Mouse (Mus musculus) heart, adult 2 months (tissue): ENCODE results near the gene Ntf5. TPM values are rescaled to one million over a fixed set of nuclear protein-coding genes. Genes with fewer than 3 reads are reported as not detected.

Source experiments
- DNase-seq, 2 experiments: peaks; one replicate each; pipeline ENCODE4 v3.0.0; 2021
- H3K27ac ChIP-seq: fragments of 200-600 bp; 2 replicates; pipeline ENCODE4 v1.8.1; 2022
- H3K27me3 ChIP-seq: fragments of 200-500 bp; 2 replicates; pipeline ENCODE4 v1.6.1; 2012; ENCODE audit warnings: mild to moderate bottlenecking, low read length, inconsistent platforms, mixed read lengths; ENCODE audit not compliant: control insufficient read depth, insufficient read depth
- H3K36me3 ChIP-seq: fragments of 200-500 bp; 2 replicates; pipeline ENCODE4 v1.6.1; 2012; ENCODE audit warnings: low read length, inconsistent platforms; ENCODE audit not compliant: control insufficient read depth, insufficient read depth
- H3K4me1 ChIP-seq: fragments of 200-500 bp; 2 replicates; pipeline ENCODE4 v1.6.1; 2011; ENCODE audit warnings: low read length; ENCODE audit not compliant: control insufficient read depth, insufficient read depth
- H3K4me3 ChIP-seq: fragments of 200-600 bp; 2 replicates; pipeline ENCODE4 v1.8.1; 2022
- H3K79me2 ChIP-seq: fragments of 200-500 bp; replicated peaks from 2 replicates; pipeline ENCODE4 v1.6.1; 2012; ENCODE audit warnings: mild to moderate bottlenecking, inconsistent platforms, low read length, moderate library complexity, mixed read lengths; ENCODE audit not compliant: control insufficient read depth, insufficient read depth
- H3K9ac ChIP-seq: fragments of 200-500 bp; 2 replicates; pipeline ENCODE4 v1.6.1; 2012; ENCODE audit warnings: low read depth, mild to moderate bottlenecking, control low read depth, inconsistent platforms, low read length, mixed read lengths
- CTCF ChIP-seq: fragments of 200-600 bp; IDR thresholded peaks from 2 replicates; pipeline ENCODE4 v1.8.1; 2022; ENCODE audit warnings: antibody characterized with exemption, mild to moderate bottlenecking, moderate library complexity
- EP300 ChIP-seq: fragments of 200-500 bp; IDR thresholded peaks from 2 replicates; pipeline ENCODE4 v1.6.1; 2011; ENCODE audit warnings: low read depth, low read length, control low read depth; ENCODE audit not compliant: insufficient read depth
- POLR2A ChIP-seq: fragments of 200-500 bp; IDR thresholded peaks from 2 replicates; pipeline ENCODE4 v1.6.1; 2011; ENCODE audit warnings: mild to moderate bottlenecking, low read depth, low read length, control low read depth; ENCODE audit not compliant: insufficient read depth
- WGBS: fragments of 180-500 bp; shearing (Covaris S2); methylation state at CpG from one replicate; pipeline ENCODE4 v1.1.7; 2018; 5-methylcytosine and 5-hydroxymethylcytosine counted together
- intact Hi-C: fragments of 180-260 bp; cut with DNase I; formaldehyde crosslinking; loops from one replicate; pipeline ENCODE4 v1.15.1; 2025
- polyA plus RNA-seq: library from polyadenylated mRNA; depleted of rRNA; stranded (reverse); fragments of >200 nt; gene quantifications from 2 replicates; pipeline ENCODE4 v1.2.3, GENCODE M21; 2012
- total RNA-seq, 2 experiments: library from RNA; stranded (reverse); gene quantifications; 2 replicates each; pipeline ENCODE4 v1.2.3; 2021

Ntf5 gene
- total and polyA plus RNA-seq, 3 experiments: 0.11 to 0.50 (median 0.43) TPM

DNA sequence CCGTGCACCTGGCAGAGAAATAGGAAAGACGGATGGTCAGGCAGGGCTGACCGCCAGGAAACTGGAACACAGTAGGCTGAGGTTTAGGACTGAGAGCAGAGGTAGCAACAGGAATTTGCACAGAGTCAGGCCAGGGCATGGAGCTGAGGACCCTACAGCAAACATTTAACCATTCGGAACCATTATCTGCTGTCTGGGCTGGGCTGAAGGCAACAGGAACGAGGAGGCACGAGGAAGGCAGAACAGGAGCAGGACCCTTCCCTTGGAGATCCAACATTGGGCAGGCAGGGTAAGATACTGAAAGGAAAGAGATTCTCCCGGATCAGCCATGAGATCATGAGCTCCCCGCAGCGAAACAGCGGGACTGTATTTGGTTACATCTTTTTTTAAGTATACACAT lies 5.7 kb upstream of the Ntf5 start:
- 73% methylated on average over 10 of the region's 10 CpGs for WGBS
- 0 out of 2 replicates have a peak, but pooled peaks cover 3% of the 10 kb centered on the region for H3K4me1 ChIP-seq
- no peak overlapping the region for H3K9ac ChIP-seq
- H3K36me3 ChIP-seq: no peaks in the 10 kb centered on the region
- intact Hi-C loops: loop anchor here (2.0 kb wide), 1 partner anchor 25 kb away; no protein-coding TSS in a partner anchor
- H3K27me3 ChIP-seq: no peaks in the 10 kb centered on the region
- TF ChIP-seq CTCF (no peak), EP300 (no peak), POLR2A (no peak)
- no peak overlapping the region for H3K4me3 ChIP-seq
- H3K27ac ChIP-seq: no peak overlapping the region
- no peaks in the 10 kb centered on the region for H3K79me2 ChIP-seq
- no peak for DNase-seq

DNA sequence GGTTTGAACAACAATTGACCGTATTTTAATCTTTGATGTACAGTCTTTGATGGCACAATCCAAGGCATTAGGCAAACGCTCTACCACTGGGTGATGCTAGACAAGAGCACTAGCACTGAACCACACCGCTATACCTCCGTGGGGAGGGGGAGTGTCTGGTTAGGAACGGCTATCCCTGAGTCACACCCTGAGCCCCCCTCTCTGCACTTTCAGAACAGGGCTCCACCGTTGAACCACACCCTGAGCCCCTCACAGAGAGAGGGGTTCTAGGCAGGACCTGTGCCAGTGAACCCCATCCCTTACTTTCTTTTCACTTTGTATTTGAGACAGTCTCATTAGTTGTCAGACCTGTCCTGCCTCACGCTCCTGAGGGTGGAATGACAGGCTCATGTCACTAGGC lies 5.1 kb upstream of the Ntf5 start:
- TF ChIP-seq CTCF: no peak
- no peak for TF ChIP-seq POLR2A
- TF ChIP-seq EP300: no peak
- H3K79me2 ChIP-seq: no peaks in the 10 kb centered on the region
- H3K36me3 ChIP-seq: no peaks in the 10 kb centered on the region
- 75% methylated on average over 7 of the region's 7 CpGs for WGBS
- H3K27me3 ChIP-seq: no peaks in the 10 kb centered on the region
- H3K4me1 ChIP-seq: 0 out of 2 replicates have a peak, but pooled peaks cover 3% of the 10 kb centered on the region
- H3K4me3 ChIP-seq: no peak overlapping the region
- no peak for DNase-seq
- no peak overlapping the region for H3K27ac ChIP-seq
- intact Hi-C loops: no loop called here
- no peak overlapping the region for H3K9ac ChIP-seq

GRCm38 (mm10) chr7:45408949-45409348 lies 4.5 kb upstream of the Ntf5 start:
- 0 out of 2 replicates have a peak, but pooled peaks cover 3% of the 10 kb centered on the region for H3K4me1 ChIP-seq
- TF ChIP-seq CTCF: no peak
- no peak overlapping the region for H3K27ac ChIP-seq
- 90% methylated on average over 17 of the region's 17 CpGs for WGBS
- DNase-seq: no peak
- no peaks in the 10 kb centered on the region for H3K36me3 ChIP-seq
- H3K9ac ChIP-seq: no peak overlapping the region
- H3K79me2 ChIP-seq: no peaks in the 10 kb centered on the region
- no peak overlapping the region for H3K4me3 ChIP-seq
- peaks cover 2% of the 10 kb centered on the region for H3K27me3 ChIP-seq
- intact Hi-C loops: no loop called here

DNA sequence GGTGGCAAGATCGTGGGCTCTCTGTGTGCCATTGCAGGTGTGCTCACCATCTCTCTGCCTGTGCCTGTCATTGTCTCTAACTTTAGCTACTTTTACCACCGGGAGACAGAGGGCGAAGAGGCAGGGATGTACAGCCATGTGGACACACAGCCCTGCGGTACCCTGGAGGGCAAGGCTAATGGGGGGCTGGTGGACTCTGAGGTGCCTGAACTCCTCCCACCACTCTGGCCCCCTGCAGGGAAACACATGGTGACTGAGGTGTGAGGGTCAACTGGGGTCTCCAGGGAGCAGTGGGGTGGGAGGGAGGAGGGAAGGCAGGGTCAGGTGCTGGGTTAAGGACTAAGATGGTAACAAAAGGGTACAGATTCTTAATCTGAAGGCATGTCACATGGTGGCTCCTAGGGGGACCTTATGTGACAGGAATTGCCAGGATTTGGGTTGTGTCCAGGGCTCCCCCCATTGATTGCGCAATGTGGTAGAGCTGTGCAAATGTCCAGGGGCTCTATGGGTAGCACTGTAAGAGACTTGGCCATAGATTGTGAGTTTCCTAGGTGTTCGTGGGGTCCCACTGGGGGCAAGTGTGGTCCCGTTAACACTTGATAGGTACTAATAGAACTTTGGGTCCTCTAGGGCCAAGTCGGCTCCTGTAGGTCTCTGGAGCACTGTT lies 3.9 kb upstream of the Ntf5 start:
- 83% methylated on average over 8 of the region's 8 CpGs for WGBS
- Histone ChIP-seq H3K27ac (no peak overlapping the region), H3K27me3 (peaks cover 5% of the 10 kb centered on the region), H3K9ac (no peak overlapping the region), H3K79me2 (no peaks in the 10 kb centered on the region), H3K4me3 (no peak overlapping the region), H3K4me1 (0 out of 2 replicates have a peak, but pooled peaks cover 3% of the 10 kb centered on the region), H3K36me3 (no peaks in the 10 kb centered on the region)
- DNase-seq: no peak
- no peak for TF ChIP-seq POLR2A
- no peak for TF ChIP-seq EP300
- TF ChIP-seq CTCF: no peak
- intact Hi-C loops: no loop called here

DNA sequence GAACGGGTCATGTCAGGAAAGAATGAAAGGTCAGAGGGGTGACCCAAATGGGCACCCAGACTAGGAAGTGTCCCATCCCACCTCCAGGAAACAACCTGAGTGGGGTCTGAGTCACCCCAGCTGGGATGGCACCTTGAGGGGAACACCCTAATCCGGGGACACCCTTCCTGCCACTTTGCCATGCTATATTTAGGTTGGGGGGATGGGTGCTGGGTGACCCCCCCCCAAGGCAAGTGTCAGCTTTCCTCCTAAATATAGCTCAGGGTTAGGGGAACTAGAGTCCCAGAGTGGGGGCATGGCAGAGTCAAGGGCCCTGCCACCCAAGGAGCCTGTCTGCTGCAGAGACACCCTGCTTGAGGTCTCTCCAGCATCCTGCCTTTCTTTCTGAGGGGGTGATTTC lies 1.1 kb upstream of the Ntf5 start:
- Histone ChIP-seq H3K27me3 (peaks cover 6% of the 10 kb centered on the region), H3K9ac (no peak overlapping the region), H3K36me3 (no peaks in the 10 kb centered on the region), H3K79me2 (no peaks in the 10 kb centered on the region), H3K4me3 (no peak overlapping the region), H3K4me1 (no peaks in the 10 kb centered on the region), H3K27ac (no peak overlapping the region)
- DNase-seq: no peak
- TF ChIP-seq EP300 (no peak), CTCF (no peak), POLR2A (no peak)
- 35% methylated on average over 2 of the region's 2 CpGs for WGBS
- intact Hi-C loops: no loop called here

DNA sequence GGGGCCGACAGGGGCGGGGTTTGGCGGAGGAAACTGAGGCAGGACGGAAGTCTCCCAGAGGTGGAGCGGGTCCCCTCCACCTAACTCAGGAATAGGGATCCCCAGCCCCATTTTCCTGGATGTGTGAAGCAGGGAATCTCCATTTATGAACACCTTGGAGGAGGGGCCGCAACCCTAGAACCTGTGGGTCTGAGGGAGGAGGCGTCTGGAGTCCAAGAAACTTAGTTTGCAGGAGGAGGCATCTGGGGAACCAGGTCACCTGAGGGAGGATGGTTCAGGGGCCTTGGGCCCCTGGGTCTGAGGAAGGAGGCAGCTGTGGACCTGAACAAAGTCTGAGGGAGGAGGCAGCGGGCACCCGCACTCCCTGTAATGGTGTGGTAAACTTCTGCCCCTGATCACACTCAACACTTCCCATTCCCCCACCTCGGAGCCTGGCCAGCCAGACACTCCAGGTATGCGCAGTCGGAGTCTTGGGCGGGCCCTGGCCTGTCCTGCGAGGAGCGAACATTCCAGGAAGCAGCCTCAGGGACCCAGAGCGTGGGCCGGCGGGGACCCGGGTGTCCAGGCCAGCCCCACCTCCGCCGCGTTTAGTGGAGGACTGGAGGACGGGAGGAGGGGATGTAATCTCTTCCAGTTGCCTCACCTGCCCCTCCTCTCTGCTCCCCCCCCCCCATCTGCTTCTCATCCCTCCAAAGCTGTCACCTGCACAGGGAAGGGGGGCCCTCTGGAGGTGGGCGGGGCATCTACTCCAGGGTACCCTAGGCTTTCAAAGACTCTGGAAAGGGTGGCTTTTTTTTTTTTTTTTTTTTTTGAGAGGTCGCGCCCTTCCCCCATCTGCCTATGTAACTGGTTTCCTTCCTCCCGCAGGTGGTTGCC lies 607 bp downstream of the Ntf5 start:
- TF ChIP-seq CTCF (no peak), EP300 (no peak), POLR2A (no peak)
- 2% methylated on average over 27 of the region's 27 CpGs for WGBS

More for the DNA sequence above, 607 bp downstream of the Ntf5 start:
- Histone ChIP-seq H3K4me3 (peak overlapping the region; percentile 45), H3K4me1 (no peaks in the 10 kb centered on the region), H3K79me2 (no peaks in the 10 kb centered on the region), H3K36me3 (no peaks in the 10 kb centered on the region), H3K9ac (peak overlapping the region; percentile 36), H3K27me3 (peaks cover 6% of the 10 kb centered on the region), H3K27ac (no peak overlapping the region)
- no peak for DNase-seq
- intact Hi-C loops: no loop called here
